9 mouse cellular contexts compared by ENCODE assay signal in the genomic region with DNA sequence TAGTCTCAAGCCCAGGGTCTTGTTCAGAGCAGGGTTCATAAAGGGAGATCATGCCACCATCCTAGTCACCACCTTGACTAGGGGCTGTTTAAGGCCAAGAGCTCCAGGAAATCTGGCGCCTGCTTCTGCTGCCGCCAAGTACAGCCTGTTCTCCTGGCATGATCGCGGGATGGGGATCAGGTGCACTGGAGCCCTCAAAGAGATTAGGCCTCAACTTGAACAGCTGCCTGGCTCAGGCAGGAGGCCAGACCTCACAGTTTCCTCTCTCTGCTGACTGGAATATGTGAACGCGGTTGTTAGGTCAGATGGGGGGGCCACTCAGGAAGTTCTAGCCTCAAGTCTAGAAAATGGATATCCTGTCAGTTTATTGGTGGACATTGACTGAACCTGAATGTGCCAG. TPM values are rescaled to one million over a fixed set of nuclear protein-coding genes. Genes with fewer than 3 reads are reported as not detected.
DNase-seq lines count a peak whose midpoint lies in the region; ATAC-seq and TF ChIP-seq lines count a peak whose summit lies in the region.
"Had no signal": no experiment of that assay in that cellular context is flagged by ENCODE, and none has a peak within 500 bp of the region (broad histone marks: within the 10 kb centered on the region; RNA-seq: fewer than 3 reads in every experiment).

No protein-coding gene starts in this region.

- no peak overlapping the region for H3K9ac ChIP-seq in lung, postnatal 0 days (replicated peaks; ENCODE audit: low read depth)
- H3K9ac ChIP-seq: limb, embryonic 12.5 days had no signal

- peak; percentile 41 for ATAC-seq in lung, postnatal 0 days
- no peak for ATAC-seq in monocyte, adult 5-6 weeks (replicated peaks; ENCODE audit: insufficient number of reproducible peaks, low FRiP score, low TSS enrichment, poor library complexity, severe bottlenecking)

- H3K27ac ChIP-seq in lung, postnatal 0 days (ENCODE audit: low read length) = no peak overlapping the region
- H3K27ac ChIP-seq: limb, embryonic 12.5 days had no signal

- peak; percentile 45 for TF ChIP-seq EP300 in lung, postnatal 0 days (IDR thresholded peaks at IDR 0.05)

- H3K36me3 ChIP-seq in lung, postnatal 0 days (ENCODE audit: insufficient read depth, low read length) = no peaks in the 10 kb centered on the region

- no peaks in the 10 kb centered on the region for H3K27me3 ChIP-seq in lung, postnatal 0 days (replicated peaks; ENCODE audit: insufficient read depth, low read length)
- H3K27me3 ChIP-seq: limb, embryonic 12.5 days had no signal

- H3K4me1 ChIP-seq in lung, postnatal 0 days (ENCODE audit: insufficient read depth, low read depth, low read length) = peaks cover 6% of the 10 kb centered on the region
- H3K4me1 ChIP-seq: limb, embryonic 12.5 days had no signal

- H3K4me2 ChIP-seq in lung, postnatal 0 days (replicated peaks; ENCODE audit: low read depth, low read length) = no peak overlapping the region
- H3K4me2 ChIP-seq: limb, embryonic 12.5 days had no signal

- H3K4me3 ChIP-seq in lung, postnatal 0 days (ENCODE audit: low read depth, low read length) = no peak overlapping the region
- H3K4me3 ChIP-seq: limb, embryonic 12.5 days had no signal

- TF ChIP-seq CTCF in lung, postnatal 0 days (IDR thresholded peaks at IDR 0.05) = no peak

- WGBS in lung, postnatal 0 days = 20% methylated on average over 6 of the region's 6 CpGs

- H3K9me3 ChIP-seq in lung, postnatal 0 days (ENCODE audit: low read length) = no peaks in the 10 kb centered on the region
- H3K9me3 ChIP-seq: limb, embryonic 12.5 days had no signal

- peak; percentile 74 for DNase-seq in adrenal gland, postnatal 14 days
- no peak for DNase-seq in adrenal gland, postnatal 4 days (ENCODE audit: low spot score in 2 of 2)
- peak; percentile 27 for DNase-seq in ovary, adult 18-20 months (ENCODE audit: low spot score)
- DNase-seq in ovary, postnatal 14 days (ENCODE audit: low spot score) = no peak
- DNase-seq in heart, adult 8-10 months (ENCODE audit: low spot score) = peak; percentile 85
- peak; percentile 58 for DNase-seq in lung, postnatal 0 days (ENCODE audit: low spot score)
- DNase-seq in left cerebral cortex, adult 11 months (ENCODE audit: low spot score) = no peak

RNA-seq across cellular contexts. Expression of a gene that starts 14.6 kb away (rescaled TPM):
- 23.1 and 23.9 TPM in 2 replicates for total RNA-seq in adrenal gland, postnatal 14 days (2021)
- total RNA-seq in adrenal gland, postnatal 4 days (2021) = 10 to 100 TPM; 19.5 to 23.7 TPM
- total RNA-seq in heart, adult 8-10 months (2022) = 10 to 100 TPM; 17.3 to 24.0 (median 19.9) TPM
- polyA plus RNA-seq in lung, postnatal 0 days (2015; fragmentation: Nextera tagmentation; extraction: Ambion mirVana) = 5.9 and 8.3 TPM in 2 replicates
- 4.7 to 6.5 TPM (median 5.1 TPM) in 3 replicates for total RNA-seq in monocyte, adult 5-6 weeks (2017)

RNA-seq across cellular contexts. Expression of a gene that starts 16.8 kb away (rescaled TPM):
- total RNA-seq in adrenal gland, postnatal 14 days (2021) = 2.3 and 2.8 TPM in 2 replicates
- total RNA-seq in adrenal gland, postnatal 4 days (2021) = 1 to 10 TPM; 4.2 to 4.3 TPM
- total RNA-seq in heart, adult 8-10 months (2022) = 10 to 100 TPM in 1 of 4 experiments, 1 to 10 TPM in 3; 5.6 to 10.3 (median 6.4) TPM
- 0.23 and 0.36 TPM in 2 replicates for polyA plus RNA-seq in lung, postnatal 0 days (2015; fragmentation: Nextera tagmentation; extraction: Ambion mirVana)
- not detected in 3 replicates for total RNA-seq in monocyte, adult 5-6 weeks (2017)

RNA-seq across cellular contexts. Expression of a gene that starts 27.7 kb away (rescaled TPM):
- 20.5 and 63.5 TPM in 2 replicates for total RNA-seq in adrenal gland, postnatal 14 days (2021)
- 10 to 100 TPM; 17.8 to 22.5 TPM for total RNA-seq in adrenal gland, postnatal 4 days (2021)
- 100 to 1,000 TPM in 3 of 4 experiments, 10 to 100 TPM in 1; 87.1 to 234 (median 146) TPM for total RNA-seq in heart, adult 8-10 months (2022)
- 49.2 and 52.3 TPM in 2 replicates for polyA plus RNA-seq in lung, postnatal 0 days (2015; fragmentation: Nextera tagmentation; extraction: Ambion mirVana)
- total RNA-seq in monocyte, adult 5-6 weeks (2017) = 2.0 to 4.4 TPM (median 3.0 TPM) in 3 replicates

RNA-seq across cellular contexts. Expression of a gene that starts 33.9 kb away (rescaled TPM):
- total RNA-seq in adrenal gland, postnatal 14 days (2021) = 34.9 and 42.8 TPM in 2 replicates
- total RNA-seq in adrenal gland, postnatal 4 days (2021) = 10 to 100 TPM; 24.6 to 27.3 TPM
- 10 to 100 TPM; 27.2 to 38.4 (median 32.0) TPM for total RNA-seq in heart, adult 8-10 months (2022)
- 22.9 and 24.6 TPM in 2 replicates for polyA plus RNA-seq in lung, postnatal 0 days (2015; fragmentation: Nextera tagmentation; extraction: Ambion mirVana)
- 69.0 to 81.2 TPM (median 74.8 TPM) in 3 replicates for total RNA-seq in monocyte, adult 5-6 weeks (2017)

Comparison
In these comparisons a context has a peak if more than half of its experiments do, and no peak if none do; other contexts are left out.
1. DNase-seq: peak in adrenal gland, postnatal 14 days (single experiment), ovary, adult 18-20 months (single experiment), heart, adult 8-10 months (single experiment) and lung, postnatal 0 days (single experiment); none in adrenal gland, postnatal 4 days (0 of 2), ovary, postnatal 14 days (single experiment) and left cerebral cortex, adult 11 months (single experiment).